Mouse (Mus musculus) large intestine, adult 2 months (tissue): ENCODE data around the gene Pdlim5. TPM values are rescaled to one million over a fixed set of nuclear protein-coding genes. Genes with fewer than 3 reads are reported as not detected.

Experiments used
- DNase-seq: peaks from one replicate; pipeline ENCODE4 v3.0.0-alpha.2; 2012; ENCODE audit warnings: low read depth, low spot score
- WGBS: fragments of 180-500 bp; shearing (Covaris S2); methylation state at CpG from one replicate; pipeline ENCODE4 v1.1.7; 2018; 5-methylcytosine and 5-hydroxymethylcytosine counted together
- polyA plus RNA-seq: library from polyadenylated mRNA; depleted of rRNA; stranded (reverse); fragments of >200 nt; gene quantifications from 2 replicates; pipeline ENCODE4 v1.2.3, GENCODE M21; 2012

Pdlim5 gene
- polyA plus RNA-seq, 1 experiment: 30.8 TPM

GRCm38 (mm10) chr3:142345235-142346125, 50.0 kb downstream of the Pdlim5 start:
- DNase-seq: no peak
- WGBS: 56% methylated on average over 8 of the region's 8 CpGs

DNA sequence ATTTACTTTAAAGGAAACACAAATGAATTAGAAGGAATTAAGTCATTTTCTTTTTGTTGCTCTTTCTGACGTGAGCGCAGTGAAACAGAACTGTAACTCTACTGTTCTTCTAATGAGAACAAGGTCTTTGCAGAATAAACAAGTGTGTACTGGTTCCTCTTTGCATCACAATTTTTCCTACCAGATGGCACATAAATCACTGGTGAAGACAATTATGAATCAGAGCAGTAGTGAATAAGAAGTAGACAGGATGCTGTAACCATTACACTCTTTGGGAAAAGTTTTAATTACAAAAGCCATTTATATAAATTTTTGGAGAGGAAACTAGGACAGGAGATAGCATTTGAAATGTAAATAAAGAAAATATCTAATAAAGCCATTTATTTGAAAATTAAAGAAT, 51.7 kb downstream of the Pdlim5 start:
- WGBS: 86% methylated on average over 2 of the region's 2 CpGs
- DNase-seq: no peak

DNA sequence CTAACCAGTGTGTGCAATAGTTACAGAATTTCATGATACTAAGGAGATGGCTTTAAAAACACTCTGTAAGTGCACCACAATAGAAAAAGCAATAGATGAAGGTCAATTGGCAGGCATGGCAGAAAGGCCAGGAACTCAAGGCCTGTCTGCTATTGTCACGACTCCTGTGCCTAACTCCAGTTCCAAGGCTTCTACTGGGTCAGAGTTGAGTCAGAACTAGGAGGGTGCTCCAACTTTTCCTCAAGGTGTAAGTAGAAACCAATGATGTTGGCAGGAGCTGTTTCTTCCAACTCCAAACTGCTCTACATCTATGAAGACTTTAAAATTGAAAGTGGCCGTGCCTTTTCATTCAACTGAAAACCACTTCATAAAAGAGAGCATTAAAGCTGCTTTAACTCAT, 54.8 kb downstream of the Pdlim5 start:
- 44% methylated on average over 2 of the region's 2 CpGs for WGBS
- DNase-seq: no peak

DNA sequence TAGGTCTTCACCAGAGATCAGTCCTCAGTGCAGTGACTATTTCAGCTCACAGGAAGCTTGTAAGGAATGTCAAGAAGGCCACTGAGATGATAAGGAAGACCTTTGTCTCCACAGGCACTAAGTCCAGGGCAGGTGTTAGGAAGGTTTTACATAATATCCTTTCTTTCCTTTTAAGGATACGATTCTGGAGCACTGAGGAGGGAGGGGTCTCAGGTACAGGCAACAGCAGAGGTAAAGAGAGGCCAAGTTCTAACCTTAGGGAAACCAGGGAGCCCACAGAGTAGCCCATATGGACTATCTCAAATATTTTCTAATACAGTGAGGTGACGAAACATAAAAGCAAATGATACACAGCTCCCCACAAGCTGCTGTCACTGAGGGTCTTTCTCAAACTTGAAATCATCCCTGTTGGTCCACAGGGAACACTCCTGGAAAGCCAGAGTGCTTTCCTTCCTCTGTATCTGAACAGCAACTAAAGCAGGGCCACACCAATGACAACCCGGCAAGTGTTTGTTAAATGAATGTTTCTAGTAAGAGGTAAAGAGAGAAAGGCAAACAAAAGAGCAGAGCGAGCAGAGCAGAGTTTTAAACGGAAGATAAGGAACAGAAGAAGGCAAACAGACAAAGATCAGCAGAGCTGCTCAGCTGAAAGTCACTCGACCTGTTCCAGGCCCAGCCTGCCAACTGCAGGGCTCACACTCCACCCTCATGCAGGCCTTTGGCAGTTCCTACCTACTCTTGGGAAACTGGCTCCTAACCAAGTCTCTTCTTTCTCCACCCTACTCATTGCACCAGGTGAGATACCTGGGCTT, 55.9 kb downstream of the Pdlim5 start:
- peak; percentile 79 for DNase-seq
- 27% methylated on average over 6 of the region's 6 CpGs for WGBS

DNA sequence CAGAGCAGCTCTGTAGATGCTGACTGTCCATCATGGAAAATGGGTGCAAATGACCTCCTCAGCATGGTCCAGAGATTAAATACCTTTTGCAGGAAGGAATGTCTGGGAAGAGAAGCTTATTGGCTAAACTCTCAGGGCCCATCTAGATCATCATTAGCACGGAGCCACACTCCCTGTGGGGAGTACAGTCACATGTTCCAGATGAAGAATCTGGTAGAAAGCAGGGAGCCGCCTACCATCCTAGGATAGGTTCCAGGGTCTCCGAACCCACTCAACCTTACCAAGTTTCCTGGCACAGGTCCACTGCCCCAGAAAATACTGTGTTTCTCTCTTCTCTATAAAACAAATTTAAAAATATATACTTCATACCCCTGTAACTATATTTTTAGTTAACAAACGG, 57.4 kb downstream of the Pdlim5 start:
- 84% methylated on average over 4 of the region's 4 CpGs for WGBS
- no peak for DNase-seq

- 88% methylated on average over 3 of the region's 3 CpGs for WGBS
- DNase-seq: no peak
Measured at GRCm38 (mm10) chr3:142334496-142334895, 61.0 kb downstream of the Pdlim5 start.

DNA sequence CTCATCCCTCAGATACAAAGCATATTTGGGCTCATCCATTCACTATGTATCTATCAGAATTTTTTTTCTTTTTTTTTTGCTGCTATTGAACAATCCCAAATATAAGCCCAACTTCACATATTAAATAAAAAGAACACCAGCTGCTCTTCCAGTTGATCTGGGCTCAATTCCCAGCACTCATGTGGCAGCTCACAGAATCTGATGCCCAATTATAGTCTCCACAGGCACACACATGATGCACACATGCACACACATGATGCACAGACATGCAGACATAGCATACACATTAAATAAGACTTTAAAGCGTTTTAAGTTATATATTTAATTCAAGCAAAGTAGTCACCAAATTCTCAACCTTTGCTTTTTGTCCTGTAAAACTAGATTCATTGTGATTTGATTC, 62.0 kb downstream of the Pdlim5 start:
- no peak for DNase-seq
- WGBS: 98% methylated on average over 1 of the region's 1 CpGs

DNA sequence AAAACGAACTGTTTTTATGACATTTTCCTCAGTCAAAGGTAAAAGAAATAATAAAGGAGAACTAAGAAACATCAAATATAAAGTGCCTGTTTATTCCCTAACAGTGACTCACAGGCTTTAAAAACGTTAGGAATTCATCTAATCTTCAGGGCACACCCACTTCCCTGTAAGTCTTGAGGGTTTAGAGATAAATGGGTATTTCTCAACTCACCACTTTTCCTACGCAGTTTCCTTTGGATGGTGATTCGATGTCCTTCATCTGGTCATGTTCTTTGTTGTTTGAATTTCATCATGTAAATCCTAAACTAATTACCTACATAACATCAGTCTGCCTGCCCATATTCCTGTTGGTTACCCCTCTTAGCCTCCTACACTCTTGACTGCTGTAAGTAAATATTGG, 62.8 kb downstream of the Pdlim5 start:
- no peak for DNase-seq
- 42% methylated on average over 4 of the region's 4 CpGs for whole genome bisulfite sequencing

DNA sequence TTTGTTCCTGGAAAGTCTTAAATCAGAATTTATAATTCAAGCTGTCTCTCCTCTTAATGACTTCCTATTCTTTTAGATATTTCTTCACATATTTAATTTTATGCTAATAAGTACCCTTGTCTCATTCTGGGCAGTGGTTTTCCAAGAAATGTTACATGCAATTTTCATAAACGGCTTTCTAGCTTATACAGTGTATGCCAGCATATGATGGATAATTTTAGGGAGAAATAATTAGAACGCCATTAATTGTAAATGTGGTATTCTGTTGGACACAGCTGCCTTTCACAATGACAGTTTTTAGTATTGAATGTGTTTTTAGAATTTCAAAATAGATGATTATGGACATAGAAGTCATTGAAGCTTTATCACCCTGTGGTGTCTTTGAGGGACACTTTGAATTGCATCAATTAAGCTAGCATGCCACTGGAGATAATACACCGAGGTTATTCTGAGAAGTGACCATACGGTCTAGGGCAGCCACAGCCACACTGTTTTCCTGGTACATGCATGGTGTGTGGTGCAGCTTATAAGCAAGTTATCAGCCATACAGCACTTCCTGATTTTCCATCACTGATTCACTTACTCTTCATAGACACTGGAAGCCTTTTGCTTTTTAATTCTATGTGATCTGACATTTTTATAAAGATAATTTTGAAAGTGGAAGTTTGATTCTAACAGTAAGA, 63.5 kb downstream of the Pdlim5 start:
- 86% methylated on average over 4 of the region's 4 CpGs for WGBS
- no peak for DNase-seq

DNA sequence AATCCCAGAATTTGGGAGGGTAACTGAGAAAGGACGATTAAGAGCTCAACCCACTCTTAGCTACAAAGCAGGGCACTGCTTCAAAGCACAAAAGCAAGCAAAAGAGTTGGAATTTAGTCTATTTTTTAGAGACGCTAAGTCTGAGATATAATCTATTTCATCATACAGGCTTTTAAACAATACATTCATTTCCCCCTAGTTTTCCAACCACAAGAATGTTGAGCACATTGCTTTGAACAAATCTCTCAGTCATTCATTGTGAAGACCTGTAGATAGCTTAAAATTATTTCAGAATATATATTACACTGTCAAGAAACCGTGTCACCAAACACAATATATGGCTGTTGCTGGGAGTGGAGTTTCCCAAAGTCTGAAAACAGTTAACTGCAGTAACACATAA, 65.1 kb downstream of the Pdlim5 start:
- no peak for DNase-seq
- 75% methylated on average over 3 of the region's 3 CpGs for WGBS

GRCm38 (mm10) chr3:142323592-142323991, 71.9 kb downstream of the Pdlim5 start:
- DNase-seq: no peak
- 28% methylated on average over 6 of the region's 6 CpGs for whole genome bisulfite sequencing

GRCm38 (mm10) chr3:142321930-142322329, 73.6 kb downstream of the Pdlim5 start:
- no peak for DNase-seq
- WGBS: 31% methylated on average over 6 of the region's 6 CpGs

GRCm38 (mm10) chr3:142318147-142318546, 77.3 kb downstream of the Pdlim5 start:
- 18% methylated on average over 2 of the region's 2 CpGs for WGBS
- peak; percentile 73 for DNase-seq

- DNase-seq: no peak
- WGBS: 61% methylated on average over 2 of the region's 2 CpGs
Measured at GRCm38 (mm10) chr3:142316138-142316740, 79.3 kb downstream of the Pdlim5 start.

- DNase-seq: no peak
- WGBS: 53% methylated on average over 2 of the region's 2 CpGs
Measured at GRCm38 (mm10) chr3:142311075-142311474, 84.4 kb downstream of the Pdlim5 start.

- 61% methylated on average over 2 of the region's 2 CpGs for WGBS
- DNase-seq: no peak
Measured at GRCm38 (mm10) chr3:142310446-142310845, 85.0 kb downstream of the Pdlim5 start.

GRCm38 (mm10) chr3:142295287-142295676, 100.2 kb downstream of the Pdlim5 start:
- DNase-seq: no peak
- WGBS: 90% methylated on average over 7 of the region's 7 CpGs

DNA sequence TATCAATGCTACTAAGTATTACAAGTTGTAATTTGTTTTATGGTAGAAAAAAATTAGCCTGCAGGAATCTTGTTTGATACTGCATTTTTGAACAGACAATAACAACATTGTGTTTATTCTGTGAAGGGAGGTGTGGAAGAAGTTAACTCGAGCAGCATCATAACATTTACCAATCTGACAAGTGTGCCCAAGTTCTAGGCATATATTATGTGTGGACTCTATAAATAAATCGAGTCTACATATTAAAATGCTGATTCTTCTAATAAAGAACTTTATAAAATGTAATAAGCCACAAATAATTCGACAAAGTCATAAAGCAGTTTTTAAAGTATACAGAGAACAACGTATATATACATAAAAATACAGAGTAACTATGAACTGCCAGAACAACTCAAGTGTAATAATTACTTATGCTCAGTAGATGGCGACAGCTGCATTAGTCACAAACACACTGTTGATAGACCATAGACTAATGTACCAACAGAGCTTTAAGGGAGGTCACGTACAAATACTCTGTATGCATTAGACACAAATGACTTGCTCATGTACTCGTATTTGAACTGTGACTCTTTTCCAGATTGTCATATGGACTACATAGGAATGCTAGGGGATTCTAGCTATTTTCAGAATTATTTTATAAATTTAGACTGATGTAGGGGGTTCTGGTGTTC, 100.7 kb downstream of the Pdlim5 start:
- WGBS: 17% methylated on average over 7 of the region's 7 CpGs
- DNase-seq: peak; percentile 57

DNA sequence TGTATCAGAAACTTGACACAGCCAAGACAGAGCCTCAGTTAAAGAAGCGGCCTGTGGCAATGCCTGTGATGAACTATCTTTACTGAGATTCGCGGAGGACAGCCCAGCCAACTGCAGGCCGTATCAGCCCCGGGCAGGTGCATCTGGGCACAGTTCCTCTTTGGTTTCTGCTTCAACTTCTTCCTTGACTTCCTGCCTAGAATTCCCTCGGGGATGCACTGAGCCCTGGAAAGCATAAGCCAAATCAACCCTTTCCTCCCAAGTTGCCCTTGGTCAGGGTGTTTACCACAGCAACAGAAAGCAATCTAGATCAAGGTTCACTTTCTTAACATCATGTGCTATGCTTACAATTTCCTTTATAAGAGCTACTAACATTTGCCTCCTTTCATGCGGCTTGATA, 101.9 kb downstream of the Pdlim5 start:
- 71% methylated on average over 7 of the region's 7 CpGs for WGBS
- DNase-seq: no peak
